ENCODE assay signal across 8 mouse cellular contexts in the genomic region with DNA sequence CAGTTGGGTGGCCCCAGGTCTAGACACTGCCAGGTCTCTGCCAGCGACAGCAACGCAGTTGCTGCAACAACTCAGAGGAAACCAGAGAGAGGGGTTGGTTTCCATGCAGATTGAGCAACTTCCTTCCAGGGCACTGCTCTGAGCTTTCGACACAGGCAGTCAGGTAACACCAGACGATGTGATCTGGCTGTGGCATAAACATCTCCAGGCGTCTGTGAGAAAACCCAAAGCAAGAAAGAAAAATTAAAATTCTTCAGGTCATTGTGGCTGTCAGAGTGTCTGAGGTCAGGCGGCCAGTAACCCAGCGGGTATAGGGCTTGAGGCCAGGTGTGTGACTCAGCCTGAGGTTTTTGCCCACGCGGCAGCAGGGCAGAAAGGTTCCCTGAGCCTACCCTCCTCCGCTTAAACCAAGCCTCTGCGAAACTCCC.
DNase-seq lines count a peak whose midpoint lies in the region; ATAC-seq and TF ChIP-seq lines count a peak whose summit lies in the region.

No protein-coding gene starts in this region.

- no peaks in the 10 kb centered on the region for H3K36me3 ChIP-seq in embryonic facial prominence, embryonic 14.5 days (ENCODE audit: control insufficient read depth, insufficient read depth, low read length)
- H3K36me3 ChIP-seq in embryonic facial prominence, embryonic 10.5 days (replicated peaks): no peaks in the 10 kb centered on the region
- no peaks in the 10 kb centered on the region for H3K36me3 ChIP-seq in thymus, adult 2 months (ENCODE audit: control insufficient read depth, insufficient read depth, low read length)
- H3K36me3 ChIP-seq in midbrain, postnatal 0 days (ENCODE audit: insufficient read depth, low read length): no peaks in the 10 kb centered on the region

- H3K9ac ChIP-seq in embryonic facial prominence, embryonic 14.5 days (ENCODE audit: low read depth, low read length): no peak overlapping the region
- H3K9ac ChIP-seq in midbrain, postnatal 0 days (replicated peaks; ENCODE audit: low read length, poor library complexity, severe bottlenecking): no peak overlapping the region

- no peak overlapping the region for H3K4me3 ChIP-seq in embryonic facial prominence, embryonic 14.5 days (ENCODE audit: low read depth, low read length)
- H3K4me3 ChIP-seq in embryonic facial prominence, embryonic 10.5 days: no peak overlapping the region
- no peak overlapping the region for H3K4me3 ChIP-seq in cerebellum, adult 2 months (replicated peaks; ENCODE audit: insufficient read depth, low read depth, low read length)
- no peak overlapping the region for H3K4me3 ChIP-seq in lung, adult 2 months (replicated peaks; ENCODE audit: extremely low read depth, low read depth, low read length)
- no peak overlapping the region for H3K4me3 ChIP-seq in thymus, adult 2 months (ENCODE audit: control insufficient read depth, insufficient read depth, low read length)
- no peak overlapping the region for H3K4me3 ChIP-seq in midbrain, postnatal 0 days (ENCODE audit: low read depth, low read length)

- WGBS in embryonic facial prominence, embryonic 14.5 days: 64% methylated on average over 11 of the region's 11 CpGs
- 70% methylated on average over 11 of the region's 11 CpGs for WGBS in embryonic facial prominence, embryonic 10.5 days
- 10% methylated on average over 11 of the region's 11 CpGs for WGBS in cerebellum, adult 2 months
- 25% methylated on average over 11 of the region's 11 CpGs for WGBS in lung, adult 2 months
- WGBS in thymus, adult 2 months: 5% methylated on average over 11 of the region's 11 CpGs
- WGBS in midbrain, postnatal 0 days: 76% methylated on average over 11 of the region's 11 CpGs

- DNase-seq in embryonic facial prominence, embryonic 14.5 days (ENCODE audit: low spot score): peak; percentile 29
- DNase-seq in embryonic facial prominence, embryonic 10.5 days (ENCODE audit: low spot score): no peak
- DNase-seq in cerebellum, adult 2 months: peak; percentile 89
- peak; percentile 21 for DNase-seq in lung, adult 2 months
- DNase-seq in thymus, adult 2 months: peak; percentile 65
- no peak for DNase-seq in midbrain, postnatal 0 days (ENCODE audit: low spot score)
- no peak for DNase-seq in heart, adult 9 months (ENCODE audit: low spot score in 2 of 2)

- no peak overlapping the region for H3K27ac ChIP-seq in embryonic facial prominence, embryonic 14.5 days (replicated peaks; ENCODE audit: low read depth, low read length)
- no peak overlapping the region for H3K27ac ChIP-seq in embryonic facial prominence, embryonic 10.5 days (replicated peaks)
- no peak overlapping the region for H3K27ac ChIP-seq in cerebellum, adult 2 months (ENCODE audit: insufficient read depth, low read length)
- peak overlapping the region; percentile 89 for H3K27ac ChIP-seq in thymus, adult 2 months (ENCODE audit: control insufficient read depth, insufficient read depth, low read length)
- no peak overlapping the region for H3K27ac ChIP-seq in midbrain, postnatal 0 days (ENCODE audit: low read depth, low read length)

- H3K4me1 ChIP-seq in embryonic facial prominence, embryonic 14.5 days (ENCODE audit: control insufficient read depth, insufficient read depth, low read length): no peaks in the 10 kb centered on the region
- H3K4me1 ChIP-seq in embryonic facial prominence, embryonic 10.5 days: no peaks in the 10 kb centered on the region
- H3K4me1 ChIP-seq in cerebellum, adult 2 months (ENCODE audit: control insufficient read depth, insufficient read depth, low read length): peaks cover 3% of the 10 kb centered on the region; the same call in 1 of the 2 replicates
- H3K4me1 ChIP-seq in lung, adult 2 months (ENCODE audit: control insufficient read depth, insufficient read depth, low read length): no peaks in the 10 kb centered on the region
- H3K4me1 ChIP-seq in thymus, adult 2 months (replicated peaks; ENCODE audit: control insufficient read depth, insufficient read depth, low read length): peaks cover 61% of the 10 kb centered on the region
- no peaks in the 10 kb centered on the region for H3K4me1 ChIP-seq in midbrain, postnatal 0 days (ENCODE audit: insufficient read depth, low read length)

- no peaks in the 10 kb centered on the region for H3K9me3 ChIP-seq in embryonic facial prominence, embryonic 14.5 days (ENCODE audit: control insufficient read depth, low read length)
- no peaks in the 10 kb centered on the region for H3K9me3 ChIP-seq in embryonic facial prominence, embryonic 10.5 days
- no peaks in the 10 kb centered on the region for H3K9me3 ChIP-seq in midbrain, postnatal 0 days (ENCODE audit: low read length)

- no peak for TF ChIP-seq POLR2A in cerebellum, adult 2 months (IDR thresholded peaks at IDR 0.05; ENCODE audit: borderline replicate concordance, insufficient read depth, low read length)
- no peak for TF ChIP-seq POLR2A in lung, adult 2 months (IDR thresholded peaks at IDR 0.05; ENCODE audit: borderline replicate concordance, extremely low read depth, low read depth, low read length)
- TF ChIP-seq POLR2A in thymus, adult 2 months (IDR thresholded peaks at IDR 0.05; ENCODE audit: control insufficient read depth, extremely low read depth, insufficient read depth, low read length, poor library complexity): 0 out of 2 replicates have a peak, but pooled peaks have one; percentile 27

- no peak for ATAC-seq in embryonic facial prominence, embryonic 14.5 days (ENCODE audit: low read depth)
- no peak for ATAC-seq in frontal cortex, adult (ENCODE audit: low TSS enrichment)
- ATAC-seq in midbrain, postnatal 0 days (ENCODE audit: low FRiP score): no peak

- no peak overlapping the region for H3K4me2 ChIP-seq in embryonic facial prominence, embryonic 14.5 days (ENCODE audit: low read depth, low read length)
- H3K4me2 ChIP-seq in midbrain, postnatal 0 days (ENCODE audit: low read depth, low read length, poor library complexity, severe bottlenecking): no peak overlapping the region

- no peaks in the 10 kb centered on the region for H3K27me3 ChIP-seq in embryonic facial prominence, embryonic 14.5 days (replicated peaks; ENCODE audit: control insufficient read depth, insufficient read depth, low read length)
- no peaks in the 10 kb centered on the region for H3K27me3 ChIP-seq in embryonic facial prominence, embryonic 10.5 days (replicated peaks; ENCODE audit: low read depth, poor library complexity, severe bottlenecking)
- H3K27me3 ChIP-seq in cerebellum, adult 2 months (ENCODE audit: control insufficient read depth, insufficient read depth, low read length): no peaks in the 10 kb centered on the region; the same call in 1 of the 2 replicates
- no peaks in the 10 kb centered on the region for H3K27me3 ChIP-seq in thymus, adult 2 months (ENCODE audit: control insufficient read depth, insufficient read depth, low read length)
- no peaks in the 10 kb centered on the region for H3K27me3 ChIP-seq in midbrain, postnatal 0 days (ENCODE audit: insufficient read depth, low read length)

- TF ChIP-seq CTCF in cerebellum, adult 2 months (IDR thresholded peaks at IDR 0.05; ENCODE audit: borderline replicate concordance, insufficient read depth, low read depth, low read length): no peak
- no peak for TF ChIP-seq CTCF in lung, adult 2 months (IDR thresholded peaks at IDR 0.05; ENCODE audit: insufficient read depth, low read length)
- TF ChIP-seq CTCF in thymus, adult 2 months (IDR thresholded peaks at IDR 0.05; ENCODE audit: borderline replicate concordance, control insufficient read depth, extremely low read depth, insufficient read depth, low read length, poor library complexity): no peak
- TF ChIP-seq CTCF in midbrain, postnatal 0 days (IDR thresholded peaks at IDR 0.05): no peak

Comparison
In these comparisons a context has a peak if more than half of its experiments do, and no peak if none do; other contexts are left out.
1. DNase-seq: peak in embryonic facial prominence, embryonic 14.5 days (single experiment), cerebellum, adult 2 months (2 of 2), lung, adult 2 months (single experiment) and thymus, adult 2 months (single experiment); none in embryonic facial prominence, embryonic 10.5 days (single experiment), midbrain, postnatal 0 days (single experiment) and heart, adult 9 months (0 of 2).